Mouse (Mus musculus): ENCODE data around the gene Gjd3. TPM values are rescaled to one million over a fixed set of nuclear protein-coding genes. Genes with fewer than 3 reads are reported as not detected.

The Gjd3 gene
- polyA plus RNA-seq, 1 experiment from 2014 or later: 0.22 TPM

- Histone ChIP-seq H3K4me3 (ENCODE audit: low read depth, low read length) (peak overlapping the region; percentile 78), H3K4me1 (replicated peaks; ENCODE audit: control insufficient read depth, insufficient read depth, low read length) (peaks cover 78% of the 10 kb centered on the region), H3K9ac (ENCODE audit: low read length) (peak overlapping the region; percentile 31; the same call in 1 of the 2 replicates), H3K9me3 (ENCODE audit: control insufficient read depth, low read length) (no peaks in the 10 kb centered on the region), H3K4me2 (ENCODE audit: low read length) (peak overlapping the region; percentile 90), H3K27ac (ENCODE audit: low read depth) (peak overlapping the region; percentile 93), H3K36me3 (ENCODE audit: control insufficient read depth, insufficient read depth, low read length) (no peaks in the 10 kb centered on the region), H3K27me3 (replicated peaks; ENCODE audit: control insufficient read depth, insufficient read depth, low read length) (no peaks in the 10 kb centered on the region)
- no peak for ATAC-seq (replicated peaks; ENCODE audit: low FRiP score, low TSS enrichment, low read depth)
- 22% methylated on average over 3 of the region's 3 CpGs for WGBS
- DNase-seq (ENCODE audit: low spot score): no peak
Observed at GRCm38 (mm10) chr11:98942555-98942922, 40.3 kb downstream of the Gjd3 start.

GRCm38 (mm10) chr11:98941826-98942550 is 40.8 kb downstream of the Gjd3 start:
- Histone ChIP-seq H3K4me3 (ENCODE audit: low read depth, low read length) (peak overlapping the region; percentile 78), H3K27me3 (replicated peaks; ENCODE audit: control insufficient read depth, insufficient read depth, low read length) (no peaks in the 10 kb centered on the region), H3K9ac (ENCODE audit: low read length) (peak overlapping the region; percentile 55), H3K4me2 (ENCODE audit: low read length) (peak overlapping the region; percentile 90), H3K4me1 (replicated peaks; ENCODE audit: control insufficient read depth, insufficient read depth, low read length) (peaks cover 75% of the 10 kb centered on the region), H3K36me3 (ENCODE audit: control insufficient read depth, insufficient read depth, low read length) (no peaks in the 10 kb centered on the region), H3K9me3 (ENCODE audit: control insufficient read depth, low read length) (no peaks in the 10 kb centered on the region), H3K27ac (ENCODE audit: low read depth) (peak overlapping the region; percentile 93)
- ATAC-seq (replicated peaks; ENCODE audit: low FRiP score, low TSS enrichment, low read depth) (peak; percentile 37), DNase-seq (ENCODE audit: low spot score) (peak; percentile 89)
- 6% methylated on average over 15 of the region's 15 CpGs for WGBS

GRCm38 (mm10) chr11:98941341-98941825 is 41.4 kb downstream of the Gjd3 start:
- peak overlapping the region; percentile 90 for H3K4me2 ChIP-seq (ENCODE audit: low read length)
- H3K9me3 ChIP-seq (ENCODE audit: control insufficient read depth, low read length): no peaks in the 10 kb centered on the region
- WGBS: 5% methylated on average over 12 of the region's 12 CpGs
- H3K27me3 ChIP-seq (replicated peaks; ENCODE audit: control insufficient read depth, insufficient read depth, low read length): no peaks in the 10 kb centered on the region
- ATAC-seq (replicated peaks; ENCODE audit: low FRiP score, low TSS enrichment, low read depth) (no peak), DNase-seq (ENCODE audit: low spot score) (peak; percentile 71)
- H3K27ac ChIP-seq (ENCODE audit: low read depth): peak overlapping the region; percentile 93
- H3K4me3 ChIP-seq (ENCODE audit: low read depth, low read length): peak overlapping the region; percentile 78
- no peaks in the 10 kb centered on the region for H3K36me3 ChIP-seq (ENCODE audit: control insufficient read depth, insufficient read depth, low read length)
- peaks cover 80% of the 10 kb centered on the region for H3K4me1 ChIP-seq (replicated peaks; ENCODE audit: control insufficient read depth, insufficient read depth, low read length)
- peak overlapping the region; percentile 55 for H3K9ac ChIP-seq (ENCODE audit: low read length)

- DNase-seq (ENCODE audit: low spot score): no peak
- Histone ChIP-seq H3K4me1 (replicated peaks; ENCODE audit: control insufficient read depth, insufficient read depth, low read length) (peaks cover 85% of the 10 kb centered on the region), H3K4me2 (ENCODE audit: low read length) (peak overlapping the region; percentile 90), H3K9me3 (ENCODE audit: control insufficient read depth, low read length) (no peaks in the 10 kb centered on the region), H3K27me3 (replicated peaks; ENCODE audit: control insufficient read depth, insufficient read depth, low read length) (no peaks in the 10 kb centered on the region), H3K27ac (ENCODE audit: low read depth) (peak overlapping the region; percentile 93), H3K4me3 (ENCODE audit: low read depth, low read length) (peak overlapping the region; percentile 78), H3K9ac (ENCODE audit: low read length) (0 out of 2 replicates have a peak overlapping the region, but pooled peaks have one; percentile 8), H3K36me3 (ENCODE audit: control insufficient read depth, insufficient read depth, low read length) (no peaks in the 10 kb centered on the region)
- no peak for ATAC-seq (replicated peaks; ENCODE audit: low FRiP score, low TSS enrichment, low read depth)
- 14% methylated on average over 3 of the region's 3 CpGs for WGBS
Observed at GRCm38 (mm10) chr11:98940776-98941175, 42.0 kb downstream of the Gjd3 start.

- Histone ChIP-seq H3K27me3 (replicated peaks; ENCODE audit: control insufficient read depth, insufficient read depth, low read length) (no peaks in the 10 kb centered on the region), H3K4me2 (ENCODE audit: low read length) (peak overlapping the region; percentile 90), H3K9me3 (ENCODE audit: control insufficient read depth, low read length) (no peaks in the 10 kb centered on the region), H3K9ac (ENCODE audit: low read length) (peak overlapping the region; percentile 6; the same call in 1 of the 2 replicates), H3K36me3 (ENCODE audit: control insufficient read depth, insufficient read depth, low read length) (no peaks in the 10 kb centered on the region), H3K27ac (ENCODE audit: low read depth) (peak overlapping the region; percentile 93), H3K4me3 (ENCODE audit: low read depth, low read length) (peak overlapping the region; percentile 78), H3K4me1 (replicated peaks; ENCODE audit: control insufficient read depth, insufficient read depth, low read length) (peaks cover 84% of the 10 kb centered on the region)
- no peak for ATAC-seq (replicated peaks; ENCODE audit: low FRiP score, low TSS enrichment, low read depth)
- 39% methylated on average over 11 of the region's 11 CpGs for WGBS
- peak; percentile 69 for DNase-seq (ENCODE audit: low spot score)
Observed at GRCm38 (mm10) chr11:98939953-98940641, 42.7 kb downstream of the Gjd3 start.

GRCm38 (mm10) chr11:98939084-98939952 is 43.5 kb downstream of the Gjd3 start:
- Histone ChIP-seq H3K9me3 (ENCODE audit: control insufficient read depth, low read length) (no peaks in the 10 kb centered on the region), H3K27ac (ENCODE audit: low read depth) (peak overlapping the region; percentile 93; the same call in 1 of the 2 replicates), H3K27me3 (replicated peaks; ENCODE audit: control insufficient read depth, insufficient read depth, low read length) (no peaks in the 10 kb centered on the region), H3K4me3 (ENCODE audit: low read depth, low read length) (peak overlapping the region; percentile 78), H3K9ac (ENCODE audit: low read length) (peak overlapping the region; percentile 87), H3K4me2 (ENCODE audit: low read length) (peak overlapping the region; percentile 90), H3K4me1 (replicated peaks; ENCODE audit: control insufficient read depth, insufficient read depth, low read length) (peaks cover 83% of the 10 kb centered on the region), H3K36me3 (ENCODE audit: control insufficient read depth, insufficient read depth, low read length) (no peaks in the 10 kb centered on the region)
- 33% methylated on average over 14 of the region's 15 CpGs for WGBS
- DNase-seq (ENCODE audit: low spot score) (no peak), ATAC-seq (replicated peaks; ENCODE audit: low FRiP score, low TSS enrichment, low read depth) (no peak)

- 33% methylated on average over 7 of the region's 7 CpGs for WGBS
- Histone ChIP-seq H3K9me3 (ENCODE audit: control insufficient read depth, low read length) (no peaks in the 10 kb centered on the region), H3K4me3 (ENCODE audit: low read depth, low read length) (peak overlapping the region; percentile 78), H3K4me1 (replicated peaks; ENCODE audit: control insufficient read depth, insufficient read depth, low read length) (peaks cover 79% of the 10 kb centered on the region), H3K36me3 (ENCODE audit: control insufficient read depth, insufficient read depth, low read length) (no peaks in the 10 kb centered on the region), H3K27me3 (replicated peaks; ENCODE audit: control insufficient read depth, insufficient read depth, low read length) (no peaks in the 10 kb centered on the region), H3K4me2 (ENCODE audit: low read length) (peak overlapping the region; percentile 90), H3K9ac (ENCODE audit: low read length) (peak overlapping the region; percentile 87), H3K27ac (ENCODE audit: low read depth) (peak overlapping the region; percentile 90; the same call in 1 of the 2 replicates)
- ATAC-seq (replicated peaks; ENCODE audit: low FRiP score, low TSS enrichment, low read depth): no peak
- DNase-seq (ENCODE audit: low spot score): no peak
Observed at GRCm38 (mm10) chr11:98938701-98939083, 44.1 kb downstream of the Gjd3 start.

Data from intestine, embryonic 14.5 days (tissue).